Mouse (Mus musculus): ENCODE results near the gene Ube2q2.

- TF ChIP-seq CTCF (IDR thresholded peaks at IDR 0.05; ENCODE audit: low read depth, low read length) = peak; percentile 60
- no peak for TF ChIP-seq GATA1 (IDR thresholded peaks at IDR 0.05; ENCODE audit: borderline replicate concordance, low read length)
- TF ChIP-seq TAL1 (conservative IDR thresholded peaks at IDR 0.05; ENCODE audit: low read depth, low read length) = no peak
- TF ChIP-seq POLR2AphosphoS5 (IDR thresholded peaks at IDR 0.05; ENCODE audit: insufficient replicate concordance, low read depth, low read length) = no peak
- no peak for TF ChIP-seq GATA2 (IDR thresholded peaks at IDR 0.05; ENCODE audit: borderline replicate concordance, low read depth, low read length)
Measured at GRCm38 (mm10) chr9:55110059-55110834, 38.4 kb upstream of the Ube2q2 start.

All from G1E (cell line).